Mouse (Mus musculus): ENCODE data around the gene Nudt3. TPM values are rescaled to one million over a fixed set of nuclear protein-coding genes. Genes with fewer than 3 reads are reported as not detected.

Nudt3 gene
- 76.6 and 85.3 TPM in 2 replicates for polyA plus RNA-seq (2012; rRNA removed)

GRCm38 (mm10) chr17:27623360-27624326, at the start of gene Nudt3:
TSS of gene Nudt3 (minus strand) at chr17:27623495.

GRCm38 (mm10) chr17:27655089-27656010, 32.1 kb upstream of the Nudt3 start, which contains the start of gene Pacsin1:
TSS of gene Pacsin1 (plus strand) at chr17:27655509.

GRCm38 (mm10) chr17:27636132-27637020, 13.1 kb upstream of the Nudt3 start, which contains the start of gene Rps10:
TSS of gene Rps10 (minus strand) at chr17:27636669.

GRCm38 (mm10) chr17:27634871-27635574, 11.7 kb upstream of the Nudt3 start, which contains the start of gene RPS10-NUDT3:
TSS of gene RPS10-NUDT3 (minus strand) at chr17:27635222.

GRCm38 (mm10) chr17:27565163-27565941, 57.9 kb downstream of the Nudt3 start, which contains the start of gene AI413582:
TSS of gene AI413582 (minus strand) at chr17:27565756.

GRCm38 (mm10) chr17:27556315-27557011, 66.8 kb downstream of the Nudt3 start, which contains the start of gene Hmga1:
TSS of gene Hmga1 (plus strand) at chr17:27556497.

Other genes starting within 250 kb of the Nudt3 start
- 0.21 and 0.72 TPM in 2 replicates for gene Grm4, start 102.1 kb downstream of the Nudt3 start, polyA plus RNA-seq (2012; rRNA removed)
- gene Hmga1, start 67.0 kb downstream of the Nudt3 start, polyA plus RNA-seq (2012; rRNA removed) = 127 and 151 TPM in 2 replicates
- 57.5 and 66.6 TPM in 2 replicates for gene AI413582, start 57.7 kb downstream of the Nudt3 start, polyA plus RNA-seq (2012; rRNA removed)
- gene RPS10-NUDT3, start 11.7 kb upstream of the Nudt3 start, polyA plus RNA-seq (2012; rRNA removed) = not detected in 2 replicates
- 1,367 and 1,444 TPM in 2 replicates for gene Rps10, start 13.2 kb upstream of the Nudt3 start, polyA plus RNA-seq (2012; rRNA removed)
- gene Pacsin1, start 32.0 kb upstream of the Nudt3 start, polyA plus RNA-seq (2012; rRNA removed) = 1.9 and 2.5 TPM in 2 replicates
- gene Spdef, start 105.5 kb upstream of the Nudt3 start, polyA plus RNA-seq (2012; rRNA removed) = 330 and 353 TPM in 2 replicates
- gene D17Wsu92e, start 197.2 kb upstream of the Nudt3 start, polyA plus RNA-seq (2012; rRNA removed) = 81.6 and 87.7 TPM in 2 replicates
- gene Snrpc, start 214.7 kb upstream of the Nudt3 start, polyA plus RNA-seq (2012; rRNA removed) = 101 and 105 TPM in 2 replicates
- gene Uhrf1bp1, start 232.9 kb upstream of the Nudt3 start, polyA plus RNA-seq (2012; rRNA removed) = 4.4 and 5.9 TPM in 2 replicates